Mouse (Mus musculus) kidney, postnatal 36 days (tissue): ENCODE measurements around the gene Txndc9.

Experiments
- DNase-seq, 2 experiments: peaks; one replicate each; pipeline ENCODE4 v3.0.0; 2021 to 2022; ENCODE audit warnings: mixed read lengths in 2 of 2

Txndc9 gene

DNA sequence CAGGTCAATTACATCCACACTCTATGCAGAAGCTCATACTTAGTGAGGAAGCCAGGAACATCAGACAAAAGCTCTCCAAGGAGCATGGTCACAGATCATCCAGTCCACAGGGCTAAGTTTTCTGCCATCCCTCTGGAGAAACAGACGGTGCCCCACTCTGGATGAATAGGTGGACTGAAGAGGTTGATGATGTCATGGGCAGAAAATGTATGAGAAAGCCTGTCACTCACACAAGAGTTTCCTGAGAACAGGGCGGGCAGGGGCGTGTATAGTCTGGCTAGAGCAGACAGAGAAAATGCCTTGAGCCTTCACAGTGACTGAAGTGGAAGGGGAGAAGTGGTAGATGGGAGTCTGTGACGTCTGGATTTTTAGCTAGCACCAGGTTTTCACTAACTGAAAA, 26.2 kb downstream of the Txndc9 start:
- DNase-seq, result no peak

DNA sequence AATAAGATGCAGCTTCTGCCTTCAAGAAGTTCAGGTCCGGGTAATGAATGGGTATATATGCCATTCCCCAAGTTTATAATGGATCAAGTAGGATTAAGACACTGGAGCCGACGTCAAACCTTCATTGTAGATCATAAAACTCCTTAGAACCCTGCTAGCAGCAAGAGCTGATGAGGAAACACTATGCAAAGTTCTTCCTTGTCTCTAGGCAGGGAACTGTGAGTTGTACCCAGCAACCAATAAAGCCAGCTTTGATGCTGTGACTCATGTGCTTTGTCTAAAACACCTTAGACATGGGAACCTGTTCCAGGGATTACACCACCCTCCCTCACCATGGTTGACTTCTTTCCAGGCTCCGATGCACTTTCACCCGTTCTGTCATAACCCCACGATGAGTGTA, 28.9 kb downstream of the Txndc9 start:
- no peak for DNase-seq

DNA sequence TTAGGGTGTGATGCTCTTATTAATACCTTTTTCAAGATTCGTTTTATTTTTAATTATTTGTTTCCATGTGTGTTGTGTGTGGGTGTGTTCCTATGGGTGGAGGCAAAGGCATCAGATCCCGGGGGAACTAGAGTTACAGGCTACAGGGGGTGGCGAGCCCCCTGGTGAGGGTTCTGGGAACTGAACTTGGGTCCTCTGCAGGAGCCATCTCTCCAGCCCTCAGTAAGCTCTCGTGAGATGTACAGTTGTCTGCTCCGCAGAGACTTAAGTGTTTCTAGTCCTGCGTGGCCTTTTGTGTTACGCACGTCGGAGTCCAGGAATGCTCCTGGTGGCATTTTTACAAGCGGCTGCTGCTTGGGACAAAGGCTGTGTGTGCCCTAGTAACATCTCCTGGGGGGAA, 32.1 kb downstream of the Txndc9 start:
- no peak for DNase-seq

DNA sequence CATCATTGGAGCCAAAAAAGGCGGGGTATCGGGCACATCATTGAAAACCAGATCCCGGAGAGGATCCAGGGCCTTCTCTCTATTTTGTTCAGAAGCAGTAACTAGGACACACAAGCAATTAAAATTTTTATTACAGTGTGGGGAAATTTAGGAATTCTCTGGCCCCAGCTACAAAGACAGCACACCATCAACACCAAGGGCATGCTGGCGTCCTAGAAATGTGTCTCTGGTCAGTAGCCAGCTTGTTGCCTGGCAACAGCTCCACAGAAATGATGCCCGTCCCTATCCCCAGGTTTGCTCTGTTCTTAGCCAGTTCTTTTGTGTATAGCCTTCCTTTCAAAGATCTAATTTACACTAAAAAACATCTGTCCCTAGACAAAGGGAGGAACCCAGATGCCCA, 38.2 kb downstream of the Txndc9 start:
- no peak for DNase-seq

DNA sequence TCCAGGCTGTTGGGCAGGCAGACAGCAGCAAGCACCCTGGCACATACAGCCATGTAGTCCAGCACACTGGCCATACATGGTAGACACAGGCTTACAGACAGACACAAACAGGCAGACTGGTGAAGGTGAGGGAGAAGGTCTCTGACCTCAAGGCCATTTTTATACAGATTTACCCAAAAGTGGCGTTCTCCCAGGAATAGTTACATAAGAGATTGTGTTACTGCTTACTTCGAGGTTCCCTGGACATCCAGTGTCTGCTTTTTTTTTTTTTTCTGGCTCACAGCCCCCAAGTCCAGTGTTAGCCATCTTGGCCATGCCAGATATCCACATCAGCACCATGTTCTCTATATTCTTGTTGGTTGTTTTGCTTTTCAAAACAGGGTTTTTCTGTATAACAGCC, 39.2 kb downstream of the Txndc9 start:
- no peak for DNase-seq

DNA sequence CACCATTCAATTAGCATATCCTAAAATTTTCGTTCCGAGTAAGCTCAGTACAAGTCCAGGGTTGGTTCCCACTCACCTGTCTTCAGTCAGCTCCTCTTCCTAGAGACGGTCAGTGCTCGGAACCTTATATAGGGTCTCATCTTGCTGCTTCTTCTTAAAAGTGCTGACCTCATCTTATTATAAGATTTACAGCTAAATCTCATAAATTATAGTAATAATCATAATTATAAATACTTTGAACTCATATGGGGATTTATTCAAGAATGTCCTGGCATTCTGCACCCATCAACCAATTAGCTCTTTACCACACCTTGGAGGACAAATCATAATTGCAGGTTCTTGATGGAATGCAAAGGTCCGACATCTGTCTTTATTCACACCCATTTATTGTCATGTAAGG, 40.0 kb downstream of the Txndc9 start, which contains the start of gene Lyg1:
TSS of gene Lyg1 (minus strand) at position 101 of the 400 bp plus-strand sequence.
- DNase-seq, result no peak

DNA sequence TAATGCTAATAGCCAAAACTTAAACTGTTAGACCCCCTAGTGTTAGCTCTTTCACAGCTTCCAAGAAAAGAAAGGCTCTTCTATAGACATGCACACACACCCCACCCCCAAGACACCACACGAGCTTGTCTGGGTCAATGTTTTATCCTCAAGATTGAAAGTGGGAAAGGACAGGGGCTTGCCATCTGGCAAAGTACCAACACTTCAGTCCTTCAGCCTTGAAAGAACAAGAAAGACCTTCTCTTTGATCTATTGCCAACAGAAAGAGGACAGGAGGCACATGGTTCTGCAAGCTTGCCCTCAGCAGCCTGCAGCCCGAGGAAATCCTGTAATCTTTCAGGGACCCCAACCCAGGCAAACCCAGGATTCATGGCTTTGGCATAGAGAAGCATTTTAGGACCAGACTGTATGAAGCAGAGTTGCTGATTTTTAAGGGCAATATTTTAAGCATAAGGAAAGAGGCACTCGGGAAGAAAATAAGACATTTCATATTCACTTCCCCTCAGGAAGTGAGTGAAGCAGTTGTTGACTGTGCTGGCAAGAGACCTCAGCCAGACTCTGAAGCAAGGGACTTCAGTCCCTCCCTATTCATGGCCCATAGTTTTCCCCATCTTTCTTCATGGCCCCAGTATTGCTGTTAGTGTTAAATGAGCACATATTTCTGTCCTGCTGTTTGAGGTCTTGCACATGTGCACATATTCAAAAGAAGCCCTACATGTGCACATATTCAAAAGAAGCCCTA, 40.8 kb downstream of the Txndc9 start:
- DNase-seq, result peak in 1 of 2 experiments; percentile 40

DNA sequence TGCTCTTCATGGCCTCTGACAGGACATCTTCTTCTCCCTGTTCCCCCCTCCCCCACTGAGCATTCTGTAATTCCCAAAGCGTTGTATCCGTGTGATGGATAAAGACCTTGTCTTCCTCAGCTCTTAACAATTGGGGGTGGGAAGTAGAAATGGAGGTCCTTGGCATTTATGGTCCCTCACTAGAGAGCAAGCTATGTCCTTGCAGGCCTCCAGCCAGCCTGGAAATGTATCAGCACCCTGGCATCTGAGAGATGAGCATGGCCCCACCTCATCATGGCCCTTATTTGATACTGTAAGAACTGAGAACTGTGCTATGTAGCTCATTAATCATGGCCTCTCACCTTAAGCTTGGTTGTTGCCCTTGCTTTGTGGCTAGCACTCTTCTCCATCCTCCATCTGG, 42.4 kb downstream of the Txndc9 start:
- no peak for DNase-seq

DNA sequence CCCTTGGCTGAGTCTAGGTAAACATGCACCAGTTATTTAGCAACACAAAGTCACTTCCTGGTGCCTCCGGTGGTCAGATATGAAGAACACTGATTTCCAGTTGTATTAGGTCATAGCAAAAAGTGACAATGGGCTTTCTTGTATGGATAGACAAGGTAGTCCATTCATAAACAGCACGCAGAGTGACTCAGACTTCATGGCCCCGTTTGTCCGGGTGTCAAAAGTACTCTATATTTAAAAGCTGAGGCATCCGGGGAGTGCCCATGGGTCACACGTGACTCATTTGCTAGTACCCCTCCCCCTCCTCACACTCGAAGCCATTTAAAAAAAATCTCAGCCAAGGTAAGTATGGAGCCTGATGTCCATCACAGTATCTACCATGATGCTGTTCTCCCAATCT, 42.9 kb downstream of the Txndc9 start:
- DNase-seq, result no peak

DNA sequence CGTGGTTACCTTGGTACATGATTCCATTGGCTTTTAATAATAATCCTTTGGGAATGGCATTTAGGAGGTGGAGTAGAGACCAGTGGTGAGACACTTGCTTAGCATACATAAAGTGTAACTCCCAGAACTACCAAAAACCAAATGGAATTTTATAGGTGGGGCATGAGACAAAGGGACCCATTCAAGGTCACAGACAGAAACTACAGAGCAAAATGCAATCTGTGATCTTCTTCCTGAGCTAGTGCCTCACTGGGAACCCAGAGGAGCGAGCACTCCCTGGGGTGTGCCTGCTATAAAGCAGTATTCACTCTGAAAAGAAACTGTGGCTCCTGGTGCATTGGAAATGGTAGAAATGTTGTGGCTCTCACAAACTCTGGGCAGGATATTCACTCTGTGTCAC, 48.8 kb downstream of the Txndc9 start:
- DNase-seq, result no peak
